Mouse (Mus musculus) right cerebral cortex, adult 18-20 months (tissue): ENCODE data around the gene Smc1a.

Source experiments
- DNase-seq: peaks from one replicate; pipeline ENCODE4 v3.0.0; 2022; ENCODE audit warnings: mixed read lengths

The Smc1a gene

GRCm38 (mm10) chrX:152016151-152017145, at the start of gene Smc1a, which contains the start of gene Ribc1:
Smc1a (plus strand) TSS chrX:152016428.
Ribc1 (minus strand) TSS chrX:152016295.
- DNase-seq: peak; percentile 92

GRCm38 (mm10) chrX:151999006-151999710, 17.1 kb upstream of the Smc1a start:
- DNase-seq: no peak

- no peak for DNase-seq
Measured at GRCm38 (mm10) chrX:152001182-152001684, 15.0 kb upstream of the Smc1a start.

- peak; percentile 89 for DNase-seq
Measured at GRCm38 (mm10) chrX:152001737-152002710, 14.2 kb upstream of the Smc1a start, which contains the start of gene Hsd17b10. Hsd17b10 (plus strand) TSS chrX:152001845.

GRCm38 (mm10) chrX:152002865-152003264, 13.4 kb upstream of the Smc1a start:
- DNase-seq: no peak

GRCm38 (mm10) chrX:152007863-152008262, 8.4 kb upstream of the Smc1a start:
- DNase-seq: no peak

- DNase-seq: no peak
Measured at GRCm38 (mm10) chrX:152015752-152016150, 477 bp upstream of the Smc1a start.

GRCm38 (mm10) chrX:152017186-152017585, 958 bp downstream of the Smc1a start:
- DNase-seq: no peak

- no peak for DNase-seq
Measured at GRCm38 (mm10) chrX:152019294-152019693, 3.1 kb downstream of the Smc1a start.

- DNase-seq: no peak
Measured at GRCm38 (mm10) chrX:152039865-152040264, 23.6 kb downstream of the Smc1a start.

- DNase-seq: no peak
Measured at GRCm38 (mm10) chrX:152047230-152047629, 31.0 kb downstream of the Smc1a start.

GRCm38 (mm10) chrX:152052546-152052945, 36.3 kb downstream of the Smc1a start:
- DNase-seq: no peak

- DNase-seq: no peak
Measured at GRCm38 (mm10) chrX:152054094-152054493, 37.9 kb downstream of the Smc1a start.

GRCm38 (mm10) chrX:152065674-152066073, 49.4 kb downstream of the Smc1a start:
- no peak for DNase-seq

- peak; percentile 28 for DNase-seq
Measured at GRCm38 (mm10) chrX:152067789-152068188, 51.6 kb downstream of the Smc1a start.

- peak; percentile 78 for DNase-seq
Measured at GRCm38 (mm10) chrX:152089832-152090614, 73.8 kb downstream of the Smc1a start.

- no peak for DNase-seq
Measured at GRCm38 (mm10) chrX:152097572-152097971, 81.3 kb downstream of the Smc1a start.
